Mouse (Mus musculus): ENCODE measurements around the gene Taf15. TPM values are rescaled to one million over a fixed set of nuclear protein-coding genes. Genes with fewer than 3 reads are reported as not detected.

Taf15 gene
- polyA plus RNA-seq, 1 experiment from 2014 or later, result 8.3 TPM

- H3K27ac ChIP-seq (ENCODE audit: low read length), result no peak overlapping the region
- H3K36me3 ChIP-seq (ENCODE audit: control insufficient read depth, insufficient read depth), result no peaks in the 10 kb centered on the region
- WGBS, result 85% methylated on average over 10 of the region's 10 CpGs
- no peak overlapping the region for H3K4me3 ChIP-seq (ENCODE audit: low read length)
- H3K4me2 ChIP-seq (ENCODE audit: low read depth, low read length), result no peak overlapping the region
- H3K9me3 ChIP-seq (replicated peaks; ENCODE audit: control insufficient read depth, low read length), result no peaks in the 10 kb centered on the region
- no peaks in the 10 kb centered on the region for H3K27me3 ChIP-seq (ENCODE audit: control insufficient read depth, insufficient read depth, low read length)
- peaks cover 47% of the 10 kb centered on the region for H3K4me1 ChIP-seq (ENCODE audit: control insufficient read depth, insufficient read depth, low read length)
- ATAC-seq (replicated peaks; ENCODE audit: extremely low read depth, insufficient read depth, low FRiP score), result no peak
- H3K9ac ChIP-seq (ENCODE audit: low read length), result no peak overlapping the region
Measured at GRCm38 (mm10) chr11:83451281-83451680, 21.6 kb upstream of the Taf15 start.

GRCm38 (mm10) chr11:83454548-83454947, 18.3 kb upstream of the Taf15 start:
- Histone ChIP-seq H3K4me1 (ENCODE audit: control insufficient read depth, insufficient read depth, low read length) (peaks cover 27% of the 10 kb centered on the region), H3K4me2 (ENCODE audit: low read depth, low read length) (peak overlapping the region; percentile 22; the same call in 1 of the 2 replicates), H3K9ac (ENCODE audit: low read length) (peak overlapping the region; percentile 35; the same call in 1 of the 2 replicates), H3K27ac (ENCODE audit: low read length) (peak overlapping the region; percentile 65), H3K4me3 (ENCODE audit: low read length) (no peak overlapping the region), H3K36me3 (ENCODE audit: control insufficient read depth, insufficient read depth) (no peaks in the 10 kb centered on the region), H3K9me3 (replicated peaks; ENCODE audit: control insufficient read depth, low read length) (no peaks in the 10 kb centered on the region), H3K27me3 (ENCODE audit: control insufficient read depth, insufficient read depth, low read length) (no peaks in the 10 kb centered on the region)
- WGBS, result 4% methylated on average over 4 of the region's 4 CpGs
- ATAC-seq (replicated peaks; ENCODE audit: extremely low read depth, insufficient read depth, low FRiP score), result peak; percentile 84; the same call in 1 of the 2 replicates

- Histone ChIP-seq H3K27me3 (ENCODE audit: control insufficient read depth, insufficient read depth, low read length) (no peaks in the 10 kb centered on the region), H3K27ac (ENCODE audit: low read length) (no peak overlapping the region), H3K4me3 (ENCODE audit: low read length) (no peak overlapping the region), H3K36me3 (ENCODE audit: control insufficient read depth, insufficient read depth) (no peaks in the 10 kb centered on the region), H3K4me2 (ENCODE audit: low read depth, low read length) (no peak overlapping the region), H3K9ac (ENCODE audit: low read length) (no peak overlapping the region), H3K4me1 (ENCODE audit: control insufficient read depth, insufficient read depth, low read length) (peaks cover 23% of the 10 kb centered on the region), H3K9me3 (replicated peaks; ENCODE audit: control insufficient read depth, low read length) (no peaks in the 10 kb centered on the region)
- no peak for ATAC-seq (replicated peaks; ENCODE audit: extremely low read depth, insufficient read depth, low FRiP score)
- 69% methylated on average over 3 of the region's 3 CpGs for WGBS
Measured at GRCm38 (mm10) chr11:83455608-83456007, 17.3 kb upstream of the Taf15 start.

GRCm38 (mm10) chr11:83457257-83457656, 15.6 kb upstream of the Taf15 start:
- Histone ChIP-seq H3K4me2 (ENCODE audit: low read depth, low read length) (no peak overlapping the region), H3K27me3 (ENCODE audit: control insufficient read depth, insufficient read depth, low read length) (peaks cover 7% of the 10 kb centered on the region; the same call in 1 of the 2 replicates), H3K4me1 (ENCODE audit: control insufficient read depth, insufficient read depth, low read length) (peaks cover 23% of the 10 kb centered on the region), H3K36me3 (ENCODE audit: control insufficient read depth, insufficient read depth) (no peaks in the 10 kb centered on the region), H3K9ac (ENCODE audit: low read length) (no peak overlapping the region), H3K9me3 (replicated peaks; ENCODE audit: control insufficient read depth, low read length) (no peaks in the 10 kb centered on the region), H3K4me3 (ENCODE audit: low read length) (no peak overlapping the region), H3K27ac (ENCODE audit: low read length) (no peak overlapping the region)
- ATAC-seq (replicated peaks; ENCODE audit: extremely low read depth, insufficient read depth, low FRiP score), result no peak
- WGBS, result 63% methylated on average over 7 of the region's 7 CpGs

GRCm38 (mm10) chr11:83457912-83458601, 14.8 kb upstream of the Taf15 start:
- no peaks in the 10 kb centered on the region for H3K9me3 ChIP-seq (replicated peaks; ENCODE audit: control insufficient read depth, low read length)
- no peak overlapping the region for H3K27ac ChIP-seq (ENCODE audit: low read length)
- H3K36me3 ChIP-seq (ENCODE audit: control insufficient read depth, insufficient read depth), result no peaks in the 10 kb centered on the region
- no peak overlapping the region for H3K9ac ChIP-seq (ENCODE audit: low read length)
- peaks cover 7% of the 10 kb centered on the region; the same call in 1 of the 2 replicates for H3K27me3 ChIP-seq (ENCODE audit: control insufficient read depth, insufficient read depth, low read length)
- no peak for ATAC-seq (replicated peaks; ENCODE audit: extremely low read depth, insufficient read depth, low FRiP score)
- WGBS, result 57% methylated on average over 9 of the region's 9 CpGs
- no peak overlapping the region for H3K4me2 ChIP-seq (ENCODE audit: low read depth, low read length)
- H3K4me1 ChIP-seq (ENCODE audit: control insufficient read depth, insufficient read depth, low read length), result peaks cover 24% of the 10 kb centered on the region
- no peak overlapping the region for H3K4me3 ChIP-seq (ENCODE audit: low read length)

- peak overlapping the region; percentile 70 for H3K4me3 ChIP-seq (ENCODE audit: low read length)
- no peaks in the 10 kb centered on the region for H3K9me3 ChIP-seq (replicated peaks; ENCODE audit: control insufficient read depth, low read length)
- WGBS, result 76% methylated on average over 10 of the region's 10 CpGs
- no peak for ATAC-seq (replicated peaks; ENCODE audit: extremely low read depth, insufficient read depth, low FRiP score)
- no peak overlapping the region for H3K9ac ChIP-seq (ENCODE audit: low read length)
- H3K4me1 ChIP-seq (ENCODE audit: control insufficient read depth, insufficient read depth, low read length), result peaks cover 26% of the 10 kb centered on the region
- H3K27me3 ChIP-seq (ENCODE audit: control insufficient read depth, insufficient read depth, low read length), result peaks cover 20% of the 10 kb centered on the region
- H3K36me3 ChIP-seq (ENCODE audit: control insufficient read depth, insufficient read depth), result no peaks in the 10 kb centered on the region
- no peak overlapping the region for H3K27ac ChIP-seq (ENCODE audit: low read length)
- H3K4me2 ChIP-seq (ENCODE audit: low read depth, low read length), result peak overlapping the region; percentile 85
Measured at GRCm38 (mm10) chr11:83461462-83462027, 11.3 kb upstream of the Taf15 start.

GRCm38 (mm10) chr11:83462711-83463244, 10.1 kb upstream of the Taf15 start, which contains the start of gene Mmp28:
Mmp28 (minus strand) TSS chr11:83463071.
- Histone ChIP-seq H3K27ac (ENCODE audit: low read length) (peak within 1 kb of the TSS; percentile 15), H3K27me3 (ENCODE audit: control insufficient read depth, insufficient read depth, low read length) (peaks cover 20% of the 10 kb centered on the region), H3K9me3 (replicated peaks; ENCODE audit: control insufficient read depth, low read length) (no peaks in the 10 kb centered on the region), H3K4me1 (ENCODE audit: control insufficient read depth, insufficient read depth, low read length) (peaks cover 33% of the 10 kb centered on the region), H3K4me3 (ENCODE audit: low read length) (peak within 1 kb of the TSS; percentile 70), H3K9ac (ENCODE audit: low read length) (peak within 1 kb of the TSS; percentile 83), H3K4me2 (ENCODE audit: low read depth, low read length) (peak within 1 kb of the TSS; percentile 85), H3K36me3 (ENCODE audit: control insufficient read depth, insufficient read depth) (no peaks in the 10 kb centered on the region)
- peak; percentile 56; the same call in 1 of the 2 replicates for ATAC-seq (replicated peaks; ENCODE audit: extremely low read depth, insufficient read depth, low FRiP score)
- WGBS, result under 1% methylated on average over 33 of the region's 42 CpGs

- Histone ChIP-seq H3K9ac (ENCODE audit: low read length) (no peak overlapping the region), H3K9me3 (replicated peaks; ENCODE audit: control insufficient read depth, low read length) (peaks cover 4% of the 10 kb centered on the region), H3K27ac (ENCODE audit: low read length) (peak overlapping the region; percentile 29), H3K27me3 (ENCODE audit: control insufficient read depth, insufficient read depth, low read length) (peaks cover 17% of the 10 kb centered on the region), H3K36me3 (ENCODE audit: control insufficient read depth, insufficient read depth) (no peaks in the 10 kb centered on the region), H3K4me1 (ENCODE audit: control insufficient read depth, insufficient read depth, low read length) (peaks cover 29% of the 10 kb centered on the region), H3K4me2 (ENCODE audit: low read depth, low read length) (peak overlapping the region; percentile 9; the same call in 1 of the 2 replicates), H3K4me3 (ENCODE audit: low read length) (no peak overlapping the region)
- WGBS, result 11% methylated on average over 2 of the region's 2 CpGs
- ATAC-seq (replicated peaks; ENCODE audit: extremely low read depth, insufficient read depth, low FRiP score), result 0 out of 2 replicates have a peak, but pooled peaks have one; percentile 8
Measured at GRCm38 (mm10) chr11:83465976-83466375, 6.9 kb upstream of the Taf15 start.

- H3K4me3 ChIP-seq (ENCODE audit: low read length), result no peak overlapping the region
- peak; percentile 81 for ATAC-seq (replicated peaks; ENCODE audit: extremely low read depth, insufficient read depth, low FRiP score)
- peak overlapping the region; percentile 29 for H3K27ac ChIP-seq (ENCODE audit: low read length)
- no peaks in the 10 kb centered on the region for H3K36me3 ChIP-seq (ENCODE audit: control insufficient read depth, insufficient read depth)
- H3K27me3 ChIP-seq (ENCODE audit: control insufficient read depth, insufficient read depth, low read length), result peaks cover 13% of the 10 kb centered on the region
- no peak overlapping the region for H3K9ac ChIP-seq (ENCODE audit: low read length)
- H3K4me1 ChIP-seq (ENCODE audit: control insufficient read depth, insufficient read depth, low read length), result peaks cover 40% of the 10 kb centered on the region
- H3K9me3 ChIP-seq (replicated peaks; ENCODE audit: control insufficient read depth, low read length), result peaks cover 4% of the 10 kb centered on the region
- 13% methylated on average over 11 of the region's 11 CpGs for WGBS
- peak overlapping the region; percentile 3; the same call in 1 of the 2 replicates for H3K4me2 ChIP-seq (ENCODE audit: low read depth, low read length)
Measured at GRCm38 (mm10) chr11:83467120-83467652, 5.7 kb upstream of the Taf15 start.

Data from heart, embryonic 16.5 days (tissue).